Mouse (Mus musculus): ENCODE data around the gene Usp5. TPM values are rescaled to one million over a fixed set of nuclear protein-coding genes. Genes with fewer than 3 reads are reported as not detected.
A peak's percentile ranks its signal among the peaks of the same experiment; 100 is the strongest.
"Not testable (repeated sequence)": the region's sequence is repeated elsewhere in the genome, so short reads cannot be mapped to it uniquely, and the experiment has no call there.

Gene Usp5
- total RNA-seq, 2 experiments from 2014 or later = 192 to 202 TPM

DNA sequence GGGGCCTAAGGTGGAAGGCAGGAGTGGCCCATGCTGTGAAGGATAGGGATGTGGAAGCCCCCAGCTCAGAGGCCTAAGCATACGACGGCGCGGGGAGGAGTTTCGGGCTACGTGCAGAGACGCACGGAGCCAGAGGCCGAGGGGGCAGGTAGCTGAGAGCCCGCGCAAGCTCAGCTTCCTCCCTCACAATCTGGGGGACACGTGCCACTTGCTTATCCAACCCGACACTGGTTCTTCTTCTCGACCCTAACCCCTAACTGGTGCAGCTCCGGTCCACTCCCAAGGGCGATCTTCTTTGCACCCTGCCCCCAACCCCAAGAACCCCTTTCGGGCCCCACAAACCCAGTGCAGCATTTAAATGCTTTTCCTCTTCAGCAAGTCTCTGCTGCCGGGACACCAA is 15.8 kb downstream of the Usp5 start:
- intact Hi-C loops (cut with DNase I) = no loop called here
- peak; percentile 72 for DNase-seq

GRCm38 (mm10) chr6:124812848-124813247 is 16.4 kb downstream of the Usp5 start:
- DNase-seq = no peak

DNA sequence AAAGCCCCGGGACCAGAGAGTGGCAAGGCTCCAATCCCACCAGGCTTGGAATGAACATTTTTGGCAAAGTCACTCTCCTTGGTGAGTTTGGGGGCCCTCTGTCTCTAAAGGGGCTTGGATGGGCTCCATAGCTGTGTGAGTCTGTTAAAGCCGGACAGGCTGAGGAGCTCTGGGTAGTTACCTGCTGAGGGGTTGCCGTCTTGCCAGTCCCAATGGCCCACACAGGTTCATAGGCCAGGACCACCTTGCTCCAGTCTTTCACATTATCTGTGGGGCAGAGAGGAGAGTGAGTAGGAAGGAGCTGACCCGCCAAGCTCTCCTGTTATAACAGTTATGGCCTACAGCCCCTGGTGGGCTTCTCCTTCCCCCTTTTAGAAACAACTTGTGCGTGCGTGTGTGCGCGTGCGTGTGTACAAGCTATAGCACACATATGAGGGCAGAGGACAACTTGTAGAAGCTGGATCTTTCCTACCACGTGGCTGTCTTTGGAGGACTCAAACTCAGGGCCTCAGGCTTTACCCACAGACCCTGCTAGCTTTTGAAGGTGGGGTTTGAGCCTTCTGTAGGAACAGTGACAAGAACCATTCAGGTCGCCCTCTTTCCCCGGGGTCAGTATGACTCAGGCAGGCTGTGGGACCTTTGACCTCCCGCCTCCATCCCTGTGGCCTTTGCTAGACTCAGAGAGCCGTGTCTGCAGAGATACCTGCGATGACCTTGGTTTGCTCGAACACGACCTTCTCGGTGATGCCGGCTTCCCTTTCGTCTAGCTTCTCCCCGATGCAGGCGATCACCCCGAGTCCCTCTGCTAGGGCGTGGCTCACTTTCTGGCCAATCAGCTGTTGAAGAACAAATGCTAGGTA is 17.4 kb downstream of the Usp5 start:
- DNase-seq = no peak
- intact Hi-C loops (cut with DNase I) = no loop called here

More at GRCm38 (mm10) chr6:124812848-124813247, 16.4 kb downstream of the Usp5 start:
- intact Hi-C loops (cut with DNase I) = no loop called here

DNA sequence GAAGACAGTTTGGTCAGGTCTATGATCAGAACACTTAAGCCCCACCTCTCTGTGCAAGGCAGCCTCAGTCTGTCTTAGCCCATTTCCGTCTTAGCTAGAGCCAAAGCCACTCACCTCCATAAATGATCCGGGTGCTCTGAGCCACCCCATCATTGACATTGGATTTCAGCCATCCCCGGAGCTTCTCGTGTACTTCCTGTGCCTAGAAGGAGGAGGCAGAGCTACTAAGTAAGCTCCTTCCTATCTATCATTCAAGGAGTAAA is 17.9 kb downstream of the Usp5 start:
- no peak for DNase-seq
- intact Hi-C loops (cut with DNase I) = no loop called here

DNA sequence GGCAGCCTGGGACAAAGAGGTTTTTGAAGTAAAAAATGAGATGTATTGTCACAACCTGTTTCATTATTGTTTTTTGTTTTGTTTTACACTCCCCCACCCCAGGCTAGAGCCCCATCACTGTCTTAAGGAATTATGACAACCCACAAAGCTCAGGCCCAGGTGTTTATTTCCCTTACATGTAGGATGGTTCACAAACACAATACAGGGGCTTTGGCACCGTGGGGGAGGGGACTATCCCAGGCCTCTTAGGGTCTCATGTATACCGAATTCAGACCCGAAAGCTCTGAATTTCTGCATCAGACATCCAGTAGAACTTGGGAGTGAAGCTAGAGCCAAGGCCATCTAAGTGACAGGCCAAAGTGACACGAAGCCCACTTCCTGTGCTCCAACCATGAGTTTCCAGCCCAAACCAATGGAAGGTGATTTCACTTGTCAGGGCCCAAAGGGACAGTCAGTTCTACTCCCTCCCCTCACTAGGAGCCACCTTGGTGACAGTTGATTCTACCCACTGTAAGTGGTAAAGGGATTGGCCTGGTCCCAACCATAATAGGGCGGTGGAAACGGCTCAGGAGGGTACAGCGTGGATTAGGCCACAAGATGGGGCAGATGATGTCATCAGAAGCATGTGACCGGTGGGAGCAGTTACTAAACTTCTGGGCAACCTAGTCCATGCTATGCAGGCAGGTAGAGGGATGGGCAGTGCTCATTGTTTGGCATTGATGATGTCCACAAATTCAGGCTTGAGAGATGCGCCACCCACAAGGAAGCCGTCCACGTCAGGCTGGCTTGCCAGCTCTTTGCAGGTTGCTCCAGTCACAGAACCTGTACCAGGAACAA is 18.5 kb downstream of the Usp5 start:
- DNase-seq; intact Hi-C loops (cut with DNase I): not testable (repeated sequence)

DNA sequence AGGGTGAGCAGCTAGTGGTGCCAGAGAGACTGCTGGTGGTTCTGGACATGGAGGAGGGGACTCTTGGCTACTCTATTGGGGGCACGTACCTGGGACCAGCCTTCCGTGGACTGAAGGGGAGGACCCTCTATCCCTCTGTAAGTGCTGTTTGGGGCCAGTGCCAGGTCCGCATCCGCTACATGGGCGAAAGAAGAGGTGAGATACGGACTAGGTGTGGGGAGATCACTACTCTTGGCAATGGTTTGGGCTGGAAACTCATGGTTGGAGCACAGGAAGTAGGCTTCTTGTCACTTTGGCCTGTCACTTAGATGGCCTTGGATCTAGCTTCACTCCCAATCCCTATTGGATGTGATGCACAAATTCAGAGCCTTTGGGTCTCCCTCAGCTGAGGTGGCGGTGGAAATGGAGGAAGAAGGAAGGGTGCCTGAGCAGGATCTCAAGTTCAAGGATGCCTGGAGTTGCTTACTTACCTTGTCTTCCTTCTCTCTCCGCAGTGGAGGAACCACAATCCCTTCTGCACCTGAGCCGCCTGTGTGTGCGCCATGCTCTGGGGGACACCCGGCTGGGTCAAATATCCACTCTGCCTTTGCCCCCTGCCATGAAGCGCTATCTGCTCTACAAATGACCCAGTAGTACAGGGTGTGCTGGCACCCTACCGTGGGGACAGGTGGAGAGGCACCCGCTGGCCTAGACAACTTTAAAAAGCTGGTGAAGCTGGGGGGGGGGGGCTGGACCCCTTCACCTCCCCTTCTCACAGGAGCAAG is 19.3 kb downstream of the Usp5 start:
- intact Hi-C loops (cut with DNase I) = loop anchor here (5.0 kb wide), 1 partner anchor 53 kb away; the partner anchor contains the start of genes Atn1 and Gm45234
- peak; percentile 45 for DNase-seq

DNA sequence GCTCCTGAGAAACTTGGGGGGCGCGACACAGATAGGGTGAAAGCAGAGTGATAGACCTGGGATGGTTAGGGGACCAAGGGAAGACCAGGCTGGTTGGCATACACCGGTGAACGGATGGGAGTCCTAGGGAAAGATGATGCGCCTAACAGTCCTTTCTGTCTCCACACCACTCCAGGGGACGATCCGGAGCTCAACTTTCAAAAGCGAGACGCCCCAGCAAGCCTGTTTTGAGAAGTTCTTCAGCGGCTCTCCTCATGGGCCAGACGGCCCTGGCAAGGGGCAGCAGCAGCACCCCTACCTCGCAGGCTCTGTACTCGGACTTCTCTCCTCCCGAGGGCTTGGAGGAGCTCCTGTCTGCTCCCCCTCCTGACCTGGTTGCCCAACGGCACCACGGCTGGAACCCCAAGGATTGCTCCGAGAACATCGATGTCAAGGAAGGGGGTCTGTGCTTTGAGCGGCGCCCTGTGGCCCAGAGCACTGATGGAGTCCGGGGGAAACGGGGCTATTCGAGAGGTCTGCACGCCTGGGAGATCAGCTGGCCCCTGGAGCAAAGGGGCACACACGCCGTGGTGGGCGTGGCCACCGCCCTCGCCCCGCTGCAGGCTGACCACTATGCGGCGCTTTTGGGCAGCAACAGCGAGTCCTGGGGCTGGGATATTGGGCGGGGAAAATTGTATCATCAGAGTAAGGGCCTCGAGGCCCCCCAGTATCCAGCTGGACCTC is 20.1 kb downstream of the Usp5 start:
- intact Hi-C loops (cut with DNase I) = loop anchor here (5.0 kb wide), 1 partner anchor 52 kb away; the partner anchor contains the start of genes Atn1 and Gm45234
- peak; percentile 87 for DNase-seq

DNA sequence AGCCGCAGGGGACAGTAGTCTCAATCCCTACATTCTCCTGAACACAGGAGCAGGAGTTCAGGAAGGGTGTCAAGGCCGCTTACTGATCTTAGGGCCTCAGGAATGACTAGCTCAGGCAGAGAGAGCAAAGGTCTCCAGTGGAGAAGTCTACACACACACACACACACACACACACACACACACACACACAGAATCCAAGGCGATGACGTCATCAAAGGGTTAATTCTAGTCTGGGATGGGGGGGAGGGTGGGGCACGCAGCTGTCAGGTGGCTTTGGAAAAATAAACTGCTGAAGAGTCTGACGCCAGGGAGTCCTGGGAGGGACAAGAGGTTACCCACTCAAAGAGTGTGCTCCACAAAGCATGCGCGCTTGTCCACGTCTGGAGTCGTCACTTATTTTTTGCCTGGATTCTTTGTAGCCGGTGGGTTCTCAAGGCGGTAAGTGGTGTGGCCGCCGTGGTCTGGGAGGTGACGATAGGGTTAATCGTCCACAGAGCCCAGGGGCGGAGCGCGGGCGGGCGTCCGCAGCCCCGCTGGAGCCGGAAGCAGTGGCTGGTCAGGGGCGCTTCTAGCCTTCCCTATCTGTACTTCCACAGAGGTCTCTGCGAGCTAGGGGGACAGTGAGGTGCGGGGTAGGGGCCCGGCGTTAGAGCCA is 20.8 kb downstream of the Usp5 start, which contains the start of gene Spsb2:
TSS of gene Spsb2 (plus strand) at position 304 of the 655 bp plus-strand sequence.
- DNase-seq = peak; percentile 71
- intact Hi-C loops (cut with DNase I) = loop anchor here (5.0 kb wide), 1 partner anchor 51 kb away; the partner anchor contains the start of genes Atn1 and Gm45234

DNA sequence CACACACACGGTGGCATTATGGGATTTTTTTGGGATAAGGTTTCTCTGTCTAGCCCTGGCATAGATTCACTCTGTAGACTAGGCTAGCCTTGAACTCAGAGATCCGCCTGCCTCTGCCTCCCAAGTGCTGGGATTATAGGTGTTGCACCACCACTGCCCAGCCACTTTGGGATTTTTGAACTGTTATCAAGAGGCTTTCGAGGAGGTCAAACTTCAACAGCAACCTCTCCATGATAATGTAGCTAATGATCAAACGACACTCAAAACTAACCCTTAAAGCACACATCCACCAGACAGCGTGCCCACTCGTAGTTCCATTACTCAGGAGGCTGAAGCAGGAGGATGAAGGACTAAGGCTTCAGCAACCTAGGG is 21.3 kb downstream of the Usp5 start:
- intact Hi-C loops (cut with DNase I) = loop anchor here (5.0 kb wide), 1 partner anchor 51 kb away; the partner anchor contains the start of genes Atn1 and Gm45234
- no peak for DNase-seq

DNA sequence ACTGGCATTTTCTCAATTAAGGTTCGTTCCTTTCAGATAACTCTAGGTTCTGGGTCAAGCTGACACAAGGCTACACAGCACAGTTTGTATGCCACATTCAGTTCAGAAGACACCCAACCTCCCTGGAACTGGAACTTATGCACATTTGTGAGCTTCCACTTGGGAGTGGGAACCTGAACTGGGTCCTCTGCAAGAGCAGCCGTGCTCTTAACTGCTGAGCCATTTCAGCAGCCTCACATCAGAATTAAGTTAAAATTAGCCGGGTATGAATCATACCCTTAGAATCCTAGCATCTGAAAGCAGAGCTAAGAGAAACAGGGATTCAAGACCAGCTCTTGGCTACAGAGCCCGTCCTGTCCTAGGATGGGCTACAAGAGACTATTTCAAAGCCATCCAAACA is 21.9 kb downstream of the Usp5 start:
- intact Hi-C loops (cut with DNase I) = loop anchor here (5.0 kb wide), 1 partner anchor 50 kb away; the partner anchor contains the start of genes Atn1 and Gm45234
- no peak for DNase-seq

DNA sequence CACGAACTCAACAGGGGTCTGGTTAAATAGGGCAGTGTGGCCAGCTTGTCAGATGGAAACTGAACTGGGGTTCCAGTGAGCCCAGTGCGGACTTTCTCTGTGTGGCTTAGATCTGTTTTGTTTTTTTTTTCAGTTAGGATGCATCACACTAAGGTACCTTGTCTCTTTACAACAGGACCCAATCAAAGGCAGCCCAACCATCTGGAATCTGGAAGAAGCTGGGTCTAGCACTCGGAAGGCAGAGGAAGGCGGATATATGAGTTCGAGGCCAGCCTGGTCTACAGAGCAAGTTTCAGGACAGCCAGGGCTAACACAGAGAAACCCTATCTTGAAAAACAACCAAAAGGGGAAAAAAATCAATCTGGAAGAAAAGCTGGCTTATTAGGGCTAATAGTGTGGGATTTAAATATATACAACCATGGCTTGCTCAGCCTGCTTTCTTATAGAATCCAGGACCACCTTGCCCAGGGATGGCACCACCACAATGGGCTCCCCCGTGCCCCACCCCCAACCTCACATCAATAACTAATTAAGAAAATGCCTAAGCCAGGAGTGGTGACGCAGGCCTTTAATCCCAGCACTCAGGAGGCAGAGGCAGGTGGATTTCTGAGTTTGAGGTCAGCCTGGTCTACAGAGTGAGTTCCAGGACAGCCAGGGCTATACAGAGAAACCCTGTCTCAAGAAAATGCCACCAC is 22.7 kb downstream of the Usp5 start:
- no peak for DNase-seq
- intact Hi-C loops (cut with DNase I) = loop anchor here (5.0 kb wide), 1 partner anchor 49 kb away; the partner anchor contains the start of genes Atn1 and Gm45234

GRCm38 (mm10) chr6:124805341-124806321 is 23.7 kb downstream of the Usp5 start:
- peak; percentile 92 for DNase-seq
- intact Hi-C loops (cut with DNase I) = loop anchor here (5.0 kb wide), 1 partner anchor 48 kb away; the partner anchor contains the start of genes Atn1 and Gm45234

- intact Hi-C loops (cut with DNase I) = no loop called here
- DNase-seq = no peak
Measured at GRCm38 (mm10) chr6:124804341-124804740, 24.9 kb downstream of the Usp5 start.

GRCm38 (mm10) chr6:124803691-124804090 is 25.6 kb downstream of the Usp5 start:
- intact Hi-C loops (cut with DNase I); DNase-seq: not testable (repeated sequence)

DNA sequence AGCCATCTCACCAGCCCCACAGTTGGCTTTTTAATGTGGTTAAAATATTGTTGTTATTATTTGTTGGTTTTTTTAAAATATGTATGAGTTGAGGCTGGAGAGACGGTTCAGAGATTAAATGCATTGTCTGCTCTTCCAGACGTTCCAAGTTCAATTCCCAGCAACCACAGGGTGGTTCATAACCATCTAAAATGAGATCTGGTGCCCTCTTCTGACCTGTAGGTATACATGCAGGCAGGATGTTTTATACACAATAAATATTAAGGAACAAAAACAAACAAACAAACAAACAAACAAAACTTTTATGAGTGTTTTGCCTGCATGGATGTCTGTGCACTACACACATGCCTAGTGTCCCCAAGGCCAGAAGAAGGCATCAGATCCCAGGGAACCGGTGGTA is 26.2 kb downstream of the Usp5 start:
- intact Hi-C loops (cut with DNase I) = no loop called here
- no peak for DNase-seq

GRCm38 (mm10) chr6:124802400-124802799 is 26.9 kb downstream of the Usp5 start:
- intact Hi-C loops (cut with DNase I); DNase-seq: not testable (repeated sequence)

GRCm38 (mm10) chr6:124796200-124796599 is 33.1 kb downstream of the Usp5 start:
- intact Hi-C loops (cut with DNase I) = no loop called here
- no peak for DNase-seq

Measured in left cerebral cortex, postnatal 4 days (tissue).